In genomic region chr5:93206109-93207005, GRCm38 (mm10) we compare ENCODE assay signal across 8 mouse cellular contexts. TPM values are rescaled to one million over a fixed set of nuclear protein-coding genes. Genes with fewer than 3 reads are reported as not detected.
A peak's percentile ranks its signal among the peaks of the same experiment; 100 is the strongest.
DNase-seq lines count a peak whose midpoint lies in the region; ATAC-seq and TF ChIP-seq lines count a peak whose summit lies in the region.

Gene Ccni (minus strand): TSS chr5:93206495.
Gene 2010109A12Rik (plus strand): TSS chr5:93206518.

- DNase-seq in WW6 (ENCODE audit: low read depth, low spot score): peak; percentile 82
- DNase-seq in cerebellum, postnatal 4 days (ENCODE audit: low spot score in 2 of 2): peak; percentile 92 to 95
- peak; percentile 94 for DNase-seq in gastrocnemius, adult 18-20 months (ENCODE audit: low spot score)
- DNase-seq in hindbrain, postnatal 0 days (ENCODE audit: low spot score): peak; percentile 98
- peak; percentile 94 to 96 for DNase-seq in left cerebral cortex, adult 2 months (ENCODE audit: extremely low spot score in 1 of 2, low spot score in 2 of 2)
- peak; percentile 94 to 96 for DNase-seq in right cerebral cortex, adult 2 months (ENCODE audit: low spot score in 2 of 2)
- DNase-seq in urinary bladder, postnatal 14 days (ENCODE audit: low spot score): peak; percentile 95

- intact Hi-C loops in left cerebral cortex, adult 2 months (cut with DNase I): loop anchor here (1.0 to 5.0 kb wide), 2 partner anchors 61 to 116 kb away; partner anchors contain the start of gene Ccng2

- H3K4me1 ChIP-seq in hindbrain, postnatal 0 days (ENCODE audit: insufficient read depth, low read length): peaks cover 11% of the 10 kb centered on the region; the same call in 1 of the 2 replicates

- H3K9ac ChIP-seq in hindbrain, postnatal 0 days (replicated peaks; ENCODE audit: low read length): peak within 1 kb of the TSS; percentile 85

- H3K27me3 ChIP-seq in hindbrain, postnatal 0 days (ENCODE audit: insufficient read depth, low read length): no peaks in the 10 kb centered on the region

- peak within 1 kb of the TSS; percentile 88 for H3K27ac ChIP-seq in hindbrain, postnatal 0 days
- H3K27ac ChIP-seq in left cerebral cortex, adult 2 months: peak within 1 kb of the TSS; percentile 99

- H3K4me3 ChIP-seq in hindbrain, postnatal 0 days (ENCODE audit: low read length): peak within 1 kb of the TSS; percentile 91
- peak within 1 kb of the TSS; percentile 79 for H3K4me3 ChIP-seq in left cerebral cortex, adult 2 months

- no peaks in the 10 kb centered on the region for H3K9me3 ChIP-seq in hindbrain, postnatal 0 days (ENCODE audit: low read length)

- peak; percentile 97 for ATAC-seq in hindbrain, postnatal 0 days
- ATAC-seq in megakaryocyte, adult 5-6 weeks (ENCODE audit: poor library complexity, severe bottlenecking): peak; percentile 85

- no peak for TF ChIP-seq CTCF in hindbrain, postnatal 0 days (IDR thresholded peaks at IDR 0.05; ENCODE audit: low read depth)
- no peak for TF ChIP-seq CTCF in left cerebral cortex, adult 2 months (IDR thresholded peaks at IDR 0.05)

- H3K4me2 ChIP-seq in hindbrain, postnatal 0 days (ENCODE audit: low read depth, low read length): peak within 1 kb of the TSS; percentile 84

- WGBS in hindbrain, postnatal 0 days: under 1% methylated on average over 65 of the region's 79 CpGs

- no peaks in the 10 kb centered on the region; the same call in 1 of the 2 replicates for H3K36me3 ChIP-seq in hindbrain, postnatal 0 days (ENCODE audit: insufficient read depth, low read length)

RNA-seq across cellular contexts. Expression of gene Ccni, which starts in this region (rescaled TPM):
- total RNA-seq in gastrocnemius, adult 18-20 months (2021): 10 to 100 TPM; 66.3 to 72.1 TPM
- 269 and 279 TPM in 2 replicates for total RNA-seq in hindbrain, postnatal 0 days (2014; rRNA removed)
- 116 and 122 TPM in 2 replicates for polyA plus RNA-seq in hindbrain, postnatal 0 days (2015; fragmentation: Nextera tagmentation; extraction: Ambion mirVana)
- total RNA-seq in left cerebral cortex, adult 2 months (2021): 100 to 1,000 TPM; 277 to 292 TPM
- 180 and 198 TPM in 2 replicates for total RNA-seq in megakaryocyte, adult 5-6 weeks (2015)
- 196 and 202 TPM in 2 replicates for total RNA-seq in megakaryocyte, adult 5-6 weeks (2017)

RNA-seq across cellular contexts. Expression of gene 2010109A12Rik, which starts in this region (rescaled TPM):
- total RNA-seq in gastrocnemius, adult 18-20 months (2021): under 1 TPM; 0.66 to 0.73 TPM
- 0.36 TPM in 1 of 2 replicates, not detected in the other for total RNA-seq in hindbrain, postnatal 0 days (2014; rRNA removed)
- polyA plus RNA-seq in hindbrain, postnatal 0 days (2015; fragmentation: Nextera tagmentation; extraction: Ambion mirVana): 0.71 and 0.72 TPM in 2 replicates
- total RNA-seq in left cerebral cortex, adult 2 months (2021): under 1 TPM; 0.52 to 0.79 TPM
- total RNA-seq in megakaryocyte, adult 5-6 weeks (2015): 0.20 and 0.43 TPM in 2 replicates
- 0.94 and 3.7 TPM in 2 replicates for total RNA-seq in megakaryocyte, adult 5-6 weeks (2017)

Comparison
In these comparisons a context has a peak if more than half of its experiments do, and no peak if none do; other contexts are left out.
1. Peak in every context shown above with its lines: DNase-seq, ATAC-seq, H3K4me3 ChIP-seq and H3K27ac ChIP-seq.